Mouse (Mus musculus): ENCODE results near the gene Creld2.

DNA sequence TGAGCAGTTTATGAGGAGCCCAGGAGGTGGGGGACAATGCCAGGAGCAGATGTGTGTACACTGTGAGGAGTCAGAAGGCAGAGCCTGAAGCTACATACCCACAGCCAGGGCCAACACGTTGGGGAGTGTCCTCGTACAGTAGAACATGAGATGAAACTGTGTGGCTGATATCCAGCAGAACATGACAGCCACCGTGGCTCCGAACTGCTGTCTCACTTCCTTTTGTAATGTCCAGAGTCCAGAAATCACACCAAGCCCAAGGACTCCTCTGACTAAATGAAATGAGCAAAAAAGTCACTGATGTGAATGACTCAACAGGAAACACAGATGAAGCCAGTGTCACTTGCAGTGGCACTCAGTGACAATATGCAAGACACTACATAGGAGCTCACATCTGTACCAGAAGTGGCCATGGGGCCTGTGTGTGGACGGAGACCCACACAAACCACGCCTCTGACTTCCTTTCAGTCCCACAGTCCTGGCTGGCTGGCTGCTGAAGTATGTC, 4.2 kb upstream of the Creld2 start:
- no peak for TF ChIP-seq CTCF (IDR thresholded peaks at IDR 0.05; ENCODE audit: extremely low read depth, insufficient read depth, insufficient read length, insufficient replicate concordance)
- no peak for TF ChIP-seq POLR2A (IDR thresholded peaks at IDR 0.05; ENCODE audit: low read depth, low read length)

Measured in spleen, adult 2 months (tissue).